Mouse (Mus musculus): ENCODE results near the gene Ankrd10. TPM values are rescaled to one million over a fixed set of nuclear protein-coding genes. Genes with fewer than 3 reads are reported as not detected.
A peak's percentile ranks its signal among the peaks of the same experiment; 100 is the strongest.
"Not testable (repeated sequence)": the region's sequence is repeated elsewhere in the genome, so short reads cannot be mapped to it uniquely, and the experiment has no call there.

Gene Ankrd10
- total RNA-seq, 2 experiments from 2014 or later = 63.1 to 65.3 TPM

- DNase-seq (ENCODE audit: low spot score in 2 of 2) = peak; percentile 34 to 39
Observed at GRCm38 (mm10) chr8:11616294-11616693, 19.3 kb downstream of the Ankrd10 start.

GRCm38 (mm10) chr8:11614126-11614835 is 21.3 kb downstream of the Ankrd10 start:
- DNase-seq (ENCODE audit: low spot score in 2 of 2) = no peak

- no peak for DNase-seq (ENCODE audit: low spot score in 2 of 2)
Observed at GRCm38 (mm10) chr8:11608848-11609247, 26.7 kb downstream of the Ankrd10 start.

GRCm38 (mm10) chr8:11602006-11602680 is 33.4 kb downstream of the Ankrd10 start:
- peak; percentile 48 to 52 for DNase-seq (ENCODE audit: low spot score in 2 of 2)

- no peak for DNase-seq (ENCODE audit: low spot score in 2 of 2)
Observed at GRCm38 (mm10) chr8:11600301-11600951, 35.1 kb downstream of the Ankrd10 start.

- no peak for DNase-seq (ENCODE audit: low spot score in 2 of 2)
Observed at GRCm38 (mm10) chr8:11593222-11593884, 42.2 kb downstream of the Ankrd10 start.

GRCm38 (mm10) chr8:11592296-11592695 is 43.3 kb downstream of the Ankrd10 start:
- no peak for DNase-seq (ENCODE audit: low spot score in 2 of 2)

- DNase-seq (ENCODE audit: low spot score in 2 of 2) = no peak
Observed at GRCm38 (mm10) chr8:11591837-11592236, 43.7 kb downstream of the Ankrd10 start.

- DNase-seq (ENCODE audit: low spot score in 2 of 2) = no peak
Observed at GRCm38 (mm10) chr8:11586374-11586745, 49.2 kb downstream of the Ankrd10 start.

GRCm38 (mm10) chr8:11585513-11586373 is 49.8 kb downstream of the Ankrd10 start:
- no peak for DNase-seq (ENCODE audit: low spot score in 2 of 2)

GRCm38 (mm10) chr8:11575604-11576384 is 59.8 kb downstream of the Ankrd10 start:
- DNase-seq (ENCODE audit: low spot score in 2 of 2) = no peak

GRCm38 (mm10) chr8:11574911-11575603 is 60.5 kb downstream of the Ankrd10 start:
- no peak for DNase-seq (ENCODE audit: low spot score in 2 of 2)

GRCm38 (mm10) chr8:11572428-11572827 is 63.1 kb downstream of the Ankrd10 start:
- no peak for DNase-seq (ENCODE audit: low spot score in 2 of 2)

- no peak for DNase-seq (ENCODE audit: low spot score in 2 of 2)
Observed at GRCm38 (mm10) chr8:11571950-11572349, 63.6 kb downstream of the Ankrd10 start.

GRCm38 (mm10) chr8:11570742-11571141 is 64.8 kb downstream of the Ankrd10 start:
- DNase-seq (ENCODE audit: low spot score in 2 of 2) = no peak

GRCm38 (mm10) chr8:11569260-11570097 is 66.1 kb downstream of the Ankrd10 start:
- no peak for DNase-seq (ENCODE audit: low spot score in 2 of 2)

GRCm38 (mm10) chr8:11568193-11568592 is 67.4 kb downstream of the Ankrd10 start:
- DNase-seq (ENCODE audit: low spot score in 2 of 2) = not testable (repeated sequence)

- DNase-seq (ENCODE audit: low spot score in 2 of 2) = no peak
Observed at GRCm38 (mm10) chr8:11564721-11565120, 70.8 kb downstream of the Ankrd10 start.
